Mouse (Mus musculus) left cerebral cortex, adult 9 months (tissue): Measurements from ENCODE around the gene Sfxn3.

Experiments used
- DNase-seq, 2 experiments: peaks; one replicate each; pipeline ENCODE4 v3.0.0; 2022; ENCODE audit warnings: low spot score in 2 of 2

Gene Sfxn3

GRCm38 (mm10) chr19:45075323-45076035 is 28.2 kb downstream of the Sfxn3 start:
- DNase-seq: no peak

GRCm38 (mm10) chr19:45076036-45076575 is 28.8 kb downstream of the Sfxn3 start:
- no peak for DNase-seq

GRCm38 (mm10) chr19:45076586-45077510 is 29.5 kb downstream of the Sfxn3 start:
- DNase-seq: peak in 1 of 2 experiments; percentile 11

GRCm38 (mm10) chr19:45077742-45078645 is 30.7 kb downstream of the Sfxn3 start:
- peak in 1 of 2 experiments; percentile 3 for DNase-seq

DNA sequence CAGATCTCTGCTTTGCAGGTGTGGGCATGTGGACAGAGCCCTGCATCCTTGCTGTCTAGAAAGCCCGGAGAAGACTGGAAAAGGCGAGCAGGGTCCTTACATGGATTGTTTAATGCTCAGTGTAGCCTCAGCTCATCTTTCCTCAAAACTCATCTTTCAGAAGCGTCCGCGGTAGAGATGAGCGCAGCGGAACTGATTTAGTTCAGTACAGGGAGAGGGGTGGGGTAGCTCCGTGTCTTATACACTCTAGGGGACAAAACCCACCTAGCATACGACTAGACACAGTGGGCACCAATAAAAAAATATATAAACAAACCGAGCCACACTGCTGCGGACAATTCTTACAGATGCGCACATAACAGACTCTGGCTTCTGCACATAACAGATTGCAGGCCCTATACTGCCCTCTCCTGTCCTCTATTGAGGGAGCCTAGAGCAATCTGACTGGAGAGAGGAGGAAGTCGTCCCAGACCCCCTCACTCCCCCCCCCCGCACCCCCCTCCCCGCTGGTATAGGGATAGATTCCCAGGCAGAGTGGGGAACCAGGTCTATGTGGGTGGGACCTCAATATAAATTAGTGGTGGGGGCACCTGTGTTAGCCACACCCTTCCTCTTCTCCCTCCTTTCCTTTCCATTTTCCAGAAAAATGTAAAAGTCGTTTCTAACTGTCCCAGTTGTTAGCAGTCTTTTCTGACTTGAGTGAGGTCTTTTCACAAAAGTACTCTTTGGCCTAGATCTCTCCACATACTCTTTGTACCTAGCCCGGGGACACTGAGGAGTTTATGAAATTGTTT is 31.9 kb downstream of the Sfxn3 start:
- DNase-seq: peak in 1 of 2 experiments; percentile 21

- peak in 1 of 2 experiments; percentile 60 for DNase-seq
These were observed 32.6 kb downstream of the Sfxn3 start for GRCm38 (mm10) chr19:45079769-45080515.

DNA sequence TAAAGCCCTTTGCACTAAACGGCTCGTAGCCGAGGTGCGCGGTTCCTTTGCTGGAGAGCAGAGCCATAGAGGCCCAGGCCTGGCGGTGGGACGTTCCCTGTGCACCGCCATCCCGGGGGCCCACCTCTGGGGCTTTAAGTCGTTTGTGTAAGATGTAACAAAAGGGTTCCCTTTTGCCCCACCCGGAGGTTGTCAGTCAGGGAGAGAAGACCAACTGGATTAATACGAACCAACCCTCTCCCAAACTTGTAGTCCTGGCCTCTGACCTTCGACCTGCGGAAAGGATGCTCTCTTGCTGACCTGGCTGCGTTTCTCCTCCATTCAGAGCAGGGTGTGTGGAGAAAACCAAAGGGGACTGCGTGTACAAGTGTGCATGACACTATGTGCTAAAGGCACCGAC is 33.4 kb downstream of the Sfxn3 start:
- peak in 1 of 2 experiments; percentile 4 for DNase-seq

- DNase-seq: peak in 1 of 2 experiments; percentile 68
These were observed 34.0 kb downstream of the Sfxn3 start for GRCm38 (mm10) chr19:45081279-45081678.

DNA sequence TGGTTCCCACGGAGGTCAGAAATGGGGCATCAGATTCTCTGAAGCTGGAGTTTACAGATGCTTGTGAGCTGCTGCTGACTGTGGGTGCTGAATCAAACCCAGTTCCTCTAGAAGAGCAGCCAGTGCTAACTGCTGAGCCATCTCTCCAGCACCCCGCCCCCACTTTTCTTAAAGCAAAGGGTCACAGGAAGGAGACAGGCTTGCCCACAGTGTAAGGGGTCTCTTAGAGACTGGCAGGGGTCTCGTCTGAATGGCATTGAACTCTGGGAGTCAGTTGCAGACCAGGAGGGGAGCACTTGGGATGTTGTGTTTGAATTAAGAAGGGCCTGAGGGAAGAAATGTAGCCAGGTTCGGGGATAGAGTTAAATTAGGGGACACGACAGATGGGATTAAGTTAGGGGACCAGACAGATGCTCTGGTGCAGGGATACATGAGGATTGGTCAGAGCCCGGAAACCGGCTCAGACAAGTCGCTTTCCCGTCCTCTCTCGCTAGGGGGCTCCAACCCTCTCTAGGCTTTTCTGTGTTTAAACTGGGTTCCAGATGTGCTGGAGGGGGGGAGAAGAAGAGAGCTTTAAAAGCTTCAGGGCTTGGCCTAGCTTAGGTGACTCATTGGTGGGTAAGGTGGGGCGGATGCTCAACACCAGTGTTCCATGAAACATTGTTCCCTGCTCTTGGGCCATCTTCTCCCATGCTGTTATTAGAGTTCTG is 34.7 kb downstream of the Sfxn3 start:
- peak in 1 of 2 experiments; percentile 30 for DNase-seq

GRCm38 (mm10) chr19:45097868-45098267 is 50.6 kb downstream of the Sfxn3 start:
- DNase-seq: no peak

GRCm38 (mm10) chr19:45100486-45101270 is 53.4 kb downstream of the Sfxn3 start:
- no peak for DNase-seq

GRCm38 (mm10) chr19:45105591-45105990 is 58.3 kb downstream of the Sfxn3 start:
- no peak for DNase-seq
